Mouse (Mus musculus) midbrain, embryonic 16.5 days (tissue): ENCODE data around the gene Tm6sf2. TPM values are rescaled to one million over a fixed set of nuclear protein-coding genes. Genes with fewer than 3 reads are reported as not detected.

Source experiments
- ATAC-seq: fragments of 200-750 bp; cut with Nextera tagmentation; 2 replicates; pipeline ENCODE4 v1.8.0; 2017; ENCODE audit warnings: moderate TSS enrichment
- H3K27ac ChIP-seq: fragments of 300-500 bp; sonication (generic); 2 replicates; pipeline ENCODE4 v1.5.1; 2014; ENCODE audit warnings: mild to moderate bottlenecking, low read length, mixed read lengths
- H3K27me3 ChIP-seq: fragments of 300-500 bp; sonication (generic); 2 replicates; pipeline ENCODE4 v1.6.1; 2014; ENCODE audit warnings: low read depth, low read length, mixed read lengths; ENCODE audit not compliant: control insufficient read depth, insufficient read depth
- H3K36me3 ChIP-seq: fragments of 300-500 bp; sonication (generic); 2 replicates; pipeline ENCODE4 v1.6.1; 2014; ENCODE audit warnings: mild to moderate bottlenecking, low read length, moderate library complexity, mixed read lengths; ENCODE audit not compliant: control insufficient read depth, insufficient read depth
- H3K4me1 ChIP-seq: fragments of 300-500 bp; sonication (generic); 2 replicates; pipeline ENCODE4 v1.6.1; 2014; ENCODE audit warnings: mild to moderate bottlenecking, low read length, mixed read lengths; ENCODE audit not compliant: control insufficient read depth, insufficient read depth
- H3K4me2 ChIP-seq: fragments of 300-500 bp; sonication (generic); 2 replicates; pipeline ENCODE4 v1.6.1; 2014; ENCODE audit warnings: mild to moderate bottlenecking, low read length, mixed read lengths
- H3K4me3 ChIP-seq: fragments of 300-500 bp; sonication (generic); 2 replicates; pipeline ENCODE4 v1.5.1; 2014; ENCODE audit warnings: low read depth, mild to moderate bottlenecking, low read length, moderate library complexity, mixed read lengths
- H3K9ac ChIP-seq: fragments of 300-500 bp; sonication (generic); 2 replicates; pipeline ENCODE4 v1.6.1; 2014; ENCODE audit warnings: low read depth, low read length, mixed read lengths
- H3K9me3 ChIP-seq: fragments of 300-500 bp; sonication (generic); replicated peaks from 2 replicates; pipeline ENCODE4 v1.6.1; 2014; ENCODE audit warnings: mild to moderate bottlenecking, low read length, mixed read lengths; ENCODE audit not compliant: control insufficient read depth, poor library complexity, severe bottlenecking
- WGBS: fragments of 180-500 bp; shearing (Covaris S2); extraction: QIAGEN DNeasy Blood & Tissue Kit; methylation state at CpG from one replicate; pipeline ENCODE4 v1.1.7; 2014; 5-methylcytosine and 5-hydroxymethylcytosine counted together
- microRNA-seq: library from miRNA; unstranded; fragments of <30 nt; microRNA quantifications from one replicate; pipeline ENCODE4, GENCODE M21; 2017
- polyA plus RNA-seq: library from polyadenylated mRNA; unstranded; fragments of >200 nt; fragmentation: Nextera tagmentation; extraction: Ambion mirVana; gene quantifications from 2 replicates; pipeline ENCODE4 v1.2.1, GENCODE M21; 2015

Gene Tm6sf2
- polyA plus RNA-seq, 1 experiment from 2014 or later = 1.3 TPM

DNA sequence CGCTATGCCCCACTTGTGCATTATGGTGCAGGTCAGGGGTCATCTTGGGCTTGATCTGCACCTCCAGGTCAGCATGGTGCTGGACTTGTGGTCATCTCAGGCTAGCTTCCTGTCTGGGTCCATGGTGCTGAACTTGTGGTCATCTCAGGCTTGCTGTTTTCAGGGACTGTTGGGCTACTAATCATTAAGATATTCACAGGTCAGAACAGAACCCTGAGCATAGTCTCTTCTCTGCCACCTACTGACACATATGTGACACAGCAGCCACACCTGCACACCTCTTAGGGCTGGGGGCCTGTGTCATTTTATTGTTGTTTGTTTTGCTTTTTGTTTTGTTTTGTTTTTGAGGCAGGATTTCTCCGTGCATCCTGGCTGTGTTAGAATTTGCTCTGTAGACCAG, 50.1 kb downstream of the Tm6sf2 start:
- Histone ChIP-seq H3K27me3 (no peaks in the 10 kb centered on the region), H3K4me1 (peaks cover 8% of the 10 kb centered on the region), H3K9me3 (no peaks in the 10 kb centered on the region), H3K27ac (no peak overlapping the region), H3K4me3 (no peak overlapping the region), H3K4me2 (no peak overlapping the region), H3K36me3 (no peaks in the 10 kb centered on the region), H3K9ac (no peak overlapping the region)
- 56% methylated on average over 2 of the region's 2 CpGs for WGBS
- ATAC-seq = no peak

DNA sequence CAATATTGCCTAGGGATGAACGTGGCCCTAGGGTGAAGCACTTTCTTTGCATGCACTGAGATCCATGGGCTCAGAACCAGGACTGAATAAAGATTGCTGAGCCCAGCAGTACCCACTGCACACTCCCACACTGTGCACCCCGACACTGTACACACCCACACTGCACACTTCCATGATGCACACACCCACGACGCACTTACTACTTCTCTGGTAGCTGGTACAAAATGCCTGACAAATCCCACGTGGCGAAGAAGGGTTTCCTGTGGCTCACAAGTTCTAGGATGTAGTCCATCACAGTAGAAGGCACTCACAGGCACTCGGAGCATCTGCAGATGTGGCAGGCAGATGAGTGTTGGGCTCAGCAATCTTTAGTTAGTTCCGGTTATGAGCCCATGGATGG, 52.3 kb downstream of the Tm6sf2 start:
- Histone ChIP-seq H3K9ac (no peak overlapping the region), H3K4me2 (no peak overlapping the region), H3K9me3 (no peaks in the 10 kb centered on the region), H3K27ac (no peak overlapping the region), H3K36me3 (no peaks in the 10 kb centered on the region), H3K4me3 (no peak overlapping the region), H3K27me3 (no peaks in the 10 kb centered on the region), H3K4me1 (no peaks in the 10 kb centered on the region)
- WGBS = 69% methylated on average over 8 of the region's 8 CpGs
- no peak for ATAC-seq

DNA sequence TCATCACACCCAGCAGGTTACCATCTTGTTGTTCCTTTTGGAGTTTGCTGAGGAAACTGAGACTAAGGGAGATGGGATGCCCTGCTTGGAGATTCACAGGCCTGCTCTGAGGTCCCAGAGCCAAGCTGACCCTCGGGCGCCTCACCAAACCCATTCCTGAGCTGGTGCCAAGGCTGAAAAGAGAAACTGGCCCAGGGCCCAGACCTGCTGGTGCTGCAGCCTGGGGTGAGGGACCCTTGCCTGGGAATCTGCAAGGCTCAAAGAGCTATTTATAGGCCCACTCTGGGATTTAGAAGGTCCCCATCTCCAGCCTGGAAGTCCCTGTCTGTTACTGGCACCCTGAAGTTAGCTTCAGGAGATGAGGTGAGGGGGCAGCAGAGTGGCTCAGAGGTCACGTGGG, 55.7 kb downstream of the Tm6sf2 start:
- H3K4me1 ChIP-seq = peaks cover 10% of the 10 kb centered on the region
- H3K4me2 ChIP-seq = no peak overlapping the region
- H3K27me3 ChIP-seq = no peaks in the 10 kb centered on the region
- H3K36me3 ChIP-seq = peaks cover 3% of the 10 kb centered on the region; the same call in 1 of the 2 replicates
- 79% methylated on average over 3 of the region's 3 CpGs for WGBS
- ATAC-seq = no peak
- H3K9me3 ChIP-seq = no peaks in the 10 kb centered on the region
- peak overlapping the region; percentile 11; the same call in 1 of the 2 replicates for H3K9ac ChIP-seq
- H3K27ac ChIP-seq = peak overlapping the region; percentile 63; the same call in 1 of the 2 replicates
- H3K4me3 ChIP-seq = no peak overlapping the region

DNA sequence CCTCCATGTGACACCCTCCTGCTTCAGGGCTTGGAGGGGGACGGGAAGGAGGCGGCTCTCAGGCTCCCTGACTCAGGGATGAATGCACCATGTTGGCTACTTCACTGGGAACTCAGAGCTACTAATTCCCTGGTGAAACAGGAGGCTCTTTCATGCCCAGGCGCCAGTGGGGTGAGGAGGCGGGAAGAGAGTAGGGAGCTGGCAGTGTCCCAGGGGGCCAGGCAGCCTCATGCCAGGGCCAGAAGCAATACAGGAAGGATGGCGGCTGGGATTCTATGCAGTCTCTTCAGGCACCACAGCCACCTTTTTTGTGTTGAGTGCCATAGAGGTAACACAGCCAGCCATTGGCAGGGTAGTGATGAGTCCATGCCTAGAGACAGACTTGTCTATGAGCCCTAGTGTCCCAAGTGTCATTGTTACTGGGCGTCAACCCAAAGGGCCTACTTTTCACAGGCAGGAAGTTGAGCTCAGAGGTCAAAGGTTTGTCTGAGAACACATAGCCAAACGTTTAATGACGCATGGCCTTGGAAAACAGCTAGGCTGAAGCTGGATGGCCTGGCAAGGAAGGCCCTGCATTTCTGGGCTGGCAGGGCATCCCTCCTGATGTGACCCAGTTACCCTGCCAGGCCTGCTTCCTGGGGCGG, 56.7 kb downstream of the Tm6sf2 start:
- Histone ChIP-seq H3K27me3 (no peaks in the 10 kb centered on the region), H3K9me3 (no peaks in the 10 kb centered on the region), H3K4me3 (no peak overlapping the region), H3K4me1 (peaks cover 10% of the 10 kb centered on the region), H3K36me3 (peaks cover 3% of the 10 kb centered on the region), H3K27ac (peak overlapping the region; percentile 47; the same call in 1 of the 2 replicates), H3K4me2 (no peak overlapping the region), H3K9ac (no peak overlapping the region)
- WGBS = 59% methylated on average over 9 of the region's 9 CpGs
- peak; percentile 70 for ATAC-seq

Small RNAs within 50 kb of the gene (microRNA-seq; reads per million reads assigned to microRNA genes)
- 3.1 reads per million, percentile 14 among the genes with 10 or more reads in this experiment for gene Mir7066

Other genes with a start within 250 kb of the Tm6sf2 start
- 58.9 and 65.7 TPM in 2 replicates for gene Pbx4, start 240.4 kb upstream of the Tm6sf2 start, polyA plus RNA-seq
- gene Cilp2, start 185.2 kb upstream of the Tm6sf2 start, polyA plus RNA-seq = 6.3 and 6.6 TPM in 2 replicates
- 3.0 and 3.5 TPM in 2 replicates for gene Tssk6, start 170.7 kb upstream of the Tm6sf2 start, polyA plus RNA-seq
- 172 TPM in 2 replicates for gene Ndufa13, start 170.4 kb upstream of the Tm6sf2 start, polyA plus RNA-seq
- gene Yjefn3, start 170.2 kb upstream of the Tm6sf2 start, polyA plus RNA-seq = 12.0 and 12.3 TPM in 2 replicates
- gene Gatad2a, start 76.5 kb upstream of the Tm6sf2 start, polyA plus RNA-seq = 15.8 and 19.1 TPM in 2 replicates
- gene Mau2, start 30.2 kb upstream of the Tm6sf2 start, polyA plus RNA-seq = 75.8 and 79.0 TPM in 2 replicates
- gene Sugp1, start 30.1 kb upstream of the Tm6sf2 start, polyA plus RNA-seq = 58.4 and 61.9 TPM in 2 replicates
- 0.89 and 0.93 TPM in 2 replicates for gene Hapln4, start 10.5 kb downstream of the Tm6sf2 start, polyA plus RNA-seq
- gene Ncan, start 47.9 kb downstream of the Tm6sf2 start, polyA plus RNA-seq = 169 and 189 TPM in 2 replicates
- gene Nr2c2ap, start 58.4 kb downstream of the Tm6sf2 start, polyA plus RNA-seq = 35.0 and 38.2 TPM in 2 replicates
- 10.7 and 11.8 TPM in 2 replicates for gene Rfxank, start 66.2 kb downstream of the Tm6sf2 start, polyA plus RNA-seq
- gene Borcs8, start 66.6 kb downstream of the Tm6sf2 start, polyA plus RNA-seq = 48.7 and 55.5 TPM in 2 replicates
- gene Mef2b, start 66.8 kb downstream of the Tm6sf2 start, polyA plus RNA-seq = 0.51 and 0.73 TPM in 2 replicates
- 51.0 and 54.5 TPM in 2 replicates for gene Tmem161a, start 99.4 kb downstream of the Tm6sf2 start, polyA plus RNA-seq
- 6.8 and 9.2 TPM in 2 replicates for gene Slc25a42, start 139.4 kb downstream of the Tm6sf2 start, polyA plus RNA-seq
- gene Sugp2, start 161.3 kb downstream of the Tm6sf2 start, polyA plus RNA-seq = 104 TPM in 2 replicates
- gene Armc6, start 161.5 kb downstream of the Tm6sf2 start, polyA plus RNA-seq = 116 and 133 TPM in 2 replicates
- 26.3 and 29.9 TPM in 2 replicates for gene Homer3, start 209.9 kb downstream of the Tm6sf2 start, polyA plus RNA-seq
- gene Ddx49, start 229.6 kb downstream of the Tm6sf2 start, polyA plus RNA-seq = 40.3 and 45.0 TPM in 2 replicates
- gene Cope, start 229.6 kb downstream of the Tm6sf2 start, polyA plus RNA-seq = 261 and 268 TPM in 2 replicates
- 40.3 and 42.1 TPM in 2 replicates for gene Cers1, start 242.9 kb downstream of the Tm6sf2 start, polyA plus RNA-seq